Mouse (Mus musculus): Measurements from ENCODE around the gene Muc1.
"Not testable (repeated sequence)": the region's sequence is repeated elsewhere in the genome, so short reads cannot be mapped to it uniquely, and the experiment has no call there.

The Muc1 gene

DNA sequence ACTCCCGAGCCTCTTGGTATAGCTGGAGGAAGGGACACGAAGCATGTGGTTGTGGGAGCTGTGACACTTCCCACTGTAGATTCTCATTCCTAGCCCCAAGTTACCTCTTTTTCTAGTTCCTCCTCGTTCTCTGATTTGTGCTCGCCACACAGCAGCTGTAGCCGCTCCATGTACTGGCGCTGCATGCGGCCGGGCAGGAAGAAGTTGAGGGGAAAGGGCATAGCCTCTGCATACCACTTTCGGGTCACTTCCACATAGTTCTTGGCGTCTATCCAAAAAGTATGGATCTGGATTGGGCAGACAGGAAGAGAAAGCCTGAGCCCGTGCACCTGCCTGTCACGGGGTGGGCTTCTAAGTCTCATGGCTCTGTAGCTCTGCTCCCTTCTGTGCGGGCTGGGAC, 18.7 kb upstream of the Muc1 start:
- no peak for DNase-seq

DNA sequence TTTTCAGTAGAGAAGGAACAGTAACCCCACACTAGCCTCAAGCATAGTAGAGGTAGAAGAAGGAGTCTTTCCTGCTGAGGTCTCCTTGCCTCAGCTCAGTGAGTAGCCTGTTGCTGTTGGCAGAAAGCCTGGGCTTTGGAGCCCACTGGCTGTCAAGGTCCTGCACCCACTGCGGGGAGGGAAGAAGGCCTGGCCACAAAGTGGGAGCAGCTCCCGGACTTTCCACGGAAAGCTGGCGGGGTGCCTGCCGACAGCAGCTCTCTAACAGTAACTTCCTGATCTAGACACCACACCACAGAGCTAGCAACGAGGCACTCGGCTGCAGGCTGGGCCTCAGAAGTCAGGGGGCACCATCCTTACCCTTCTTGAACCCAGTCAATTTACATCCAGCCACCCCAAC, 18.1 kb upstream of the Muc1 start:
- DNase-seq = no peak

DNA sequence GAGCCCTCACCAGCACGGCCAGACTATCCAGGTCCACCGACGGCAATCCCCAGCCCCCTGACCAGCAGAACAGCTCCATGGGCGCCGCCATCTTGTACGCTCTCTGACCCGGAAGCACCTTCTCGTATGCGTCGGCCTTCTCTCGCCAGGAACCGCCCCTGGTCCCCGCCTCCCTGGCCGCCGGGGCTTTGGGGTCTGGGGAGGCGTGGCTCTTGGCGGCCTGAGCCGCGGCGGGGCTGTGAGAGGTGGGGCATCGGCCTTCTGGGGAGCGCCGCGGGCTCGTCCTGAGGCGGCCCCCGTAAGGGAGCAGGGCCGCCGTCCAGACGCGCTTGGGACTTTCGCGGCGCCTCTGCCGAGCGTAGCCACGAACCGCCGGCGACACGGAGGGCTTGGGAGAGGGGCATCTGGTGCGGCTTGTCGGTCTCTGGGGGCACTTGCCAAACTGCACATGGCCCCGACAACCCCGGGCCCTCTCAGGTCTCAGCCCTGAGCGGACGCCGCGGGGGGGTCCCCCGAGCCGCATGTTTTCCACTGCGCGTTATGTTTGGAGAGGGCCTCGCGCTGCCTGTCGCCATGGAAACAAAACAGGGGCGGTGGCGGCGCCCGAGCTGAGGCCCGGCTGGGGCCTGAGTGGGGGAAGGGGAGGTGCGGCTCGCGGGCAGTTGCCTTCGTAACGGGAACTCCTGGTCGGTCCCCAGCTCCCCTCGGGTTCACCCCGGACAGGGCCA, 14.9 kb upstream of the Muc1 start:
- DNase-seq = peak; percentile 82 to 89

DNA sequence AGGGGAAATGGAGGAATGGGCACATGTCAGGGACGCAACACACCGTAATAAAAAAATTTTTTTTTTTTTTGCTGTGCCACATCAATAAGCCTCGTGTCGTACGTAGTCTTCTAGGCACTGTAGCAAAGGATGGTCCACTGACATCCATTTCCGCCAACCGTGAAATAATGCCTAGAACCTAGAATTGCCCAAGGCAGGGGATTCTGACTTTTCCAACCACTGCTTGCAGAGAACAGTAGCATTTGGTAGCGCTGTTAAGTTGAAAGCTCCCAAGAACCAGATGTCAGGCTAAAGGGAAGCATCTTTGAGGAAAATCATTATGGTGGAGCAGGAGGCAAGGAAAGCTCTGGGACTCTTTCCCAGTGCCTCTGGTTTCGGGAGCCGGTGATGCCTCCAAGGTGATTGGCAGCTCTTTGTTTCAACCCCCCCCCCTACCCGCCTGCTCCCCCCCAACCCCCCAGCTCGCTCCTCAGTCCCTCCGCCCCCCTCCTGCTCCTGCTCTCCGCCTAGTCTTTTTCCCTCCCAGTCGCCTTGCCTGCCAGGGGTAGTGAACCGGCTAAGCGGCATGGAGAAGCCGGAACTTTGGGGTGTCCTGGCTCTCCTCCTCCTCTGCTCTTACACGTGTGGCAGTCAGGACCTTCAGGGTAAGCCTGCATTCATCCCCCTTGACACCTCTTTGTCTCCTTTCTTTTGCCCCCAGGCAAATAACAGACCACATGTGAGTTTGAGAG, 14.0 kb upstream of the Muc1 start, which contains the start of gene Thbs3:
Gene Thbs3, plus strand, starts transcription at position 500 of the 731 bp plus-strand sequence.
- DNase-seq = no peak

DNA sequence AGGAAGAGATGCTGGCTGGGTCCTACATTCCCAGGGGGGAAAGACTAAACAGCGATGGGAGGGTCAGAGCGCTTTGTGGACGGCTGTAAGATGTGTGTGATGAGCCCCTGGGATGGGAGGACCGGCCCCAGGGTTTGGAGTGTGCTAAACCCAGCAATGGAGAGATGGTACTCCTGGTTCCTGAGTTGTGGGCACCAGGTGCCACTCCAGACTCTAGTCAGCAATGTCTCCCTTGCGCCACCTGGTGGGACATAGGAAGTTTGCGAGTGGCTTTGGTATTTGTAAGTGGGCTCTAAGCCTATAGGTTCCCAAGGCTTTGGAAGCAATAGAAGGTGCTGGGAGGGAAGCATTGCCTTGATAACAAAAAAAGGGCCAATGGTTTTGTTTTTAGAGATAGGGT, 13.0 kb upstream of the Muc1 start:
- peak; percentile 66 to 82 for DNase-seq

DNA sequence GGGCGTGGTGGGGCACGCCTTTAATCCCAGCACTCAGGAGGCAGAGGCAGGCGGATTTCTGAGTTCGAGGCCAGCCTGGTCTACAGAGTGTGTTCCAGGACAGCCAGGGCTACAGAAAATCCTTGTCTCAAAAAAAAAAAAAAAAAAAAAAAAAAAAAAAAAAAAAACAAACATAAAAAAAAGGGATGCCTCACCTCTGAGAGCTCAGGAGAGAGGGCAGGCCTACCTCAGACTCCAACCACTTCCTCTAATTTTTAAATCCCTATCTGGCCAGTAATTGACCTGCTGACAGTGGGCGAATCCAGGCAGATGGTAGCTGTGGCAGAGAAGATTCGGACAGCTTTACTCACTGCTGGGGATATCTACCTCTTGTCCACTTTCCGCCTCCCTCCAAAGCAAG, 12.4 kb upstream of the Muc1 start:
- DNase-seq = not testable (repeated sequence)

DNA sequence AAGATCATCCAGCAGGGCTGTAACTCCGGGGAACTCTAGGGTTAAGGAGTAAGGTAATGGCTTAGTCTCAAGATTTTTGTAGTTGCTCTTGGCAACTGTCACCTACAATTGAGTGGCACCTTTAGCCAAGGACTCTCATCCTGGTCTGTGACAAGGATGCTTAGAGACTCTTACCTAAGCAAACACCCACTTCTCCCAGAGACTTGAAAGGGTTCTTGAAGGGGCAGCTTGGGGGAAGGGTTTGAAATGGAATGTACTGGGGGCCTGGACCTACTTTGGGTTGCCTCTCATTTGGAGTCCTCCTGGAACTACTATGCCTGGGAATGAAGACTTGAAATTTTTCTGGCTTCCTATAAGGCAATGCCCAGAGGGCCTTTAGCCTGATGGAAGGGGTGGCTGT, 10.6 kb upstream of the Muc1 start:
- no peak for DNase-seq

DNA sequence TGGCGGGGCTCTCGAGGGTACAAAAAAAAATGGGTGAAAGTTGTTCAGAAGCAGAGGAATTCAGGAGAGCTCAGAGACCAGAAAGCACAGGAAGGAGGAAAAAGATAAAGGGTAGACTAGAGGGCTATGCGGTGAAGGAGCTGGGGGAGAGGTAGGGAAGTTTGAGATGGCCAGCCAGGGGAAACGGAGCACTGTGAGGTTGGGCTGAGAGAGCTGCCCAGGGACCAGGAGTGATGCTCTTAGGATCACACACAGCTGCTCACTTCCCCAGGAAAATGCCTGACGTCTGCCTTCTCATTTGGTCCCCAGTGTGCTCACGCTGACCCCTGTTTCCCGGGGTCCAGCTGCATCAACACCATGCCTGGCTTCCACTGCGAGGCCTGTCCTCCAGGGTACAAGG, 9.3 kb upstream of the Muc1 start:
- DNase-seq = no peak

DNA sequence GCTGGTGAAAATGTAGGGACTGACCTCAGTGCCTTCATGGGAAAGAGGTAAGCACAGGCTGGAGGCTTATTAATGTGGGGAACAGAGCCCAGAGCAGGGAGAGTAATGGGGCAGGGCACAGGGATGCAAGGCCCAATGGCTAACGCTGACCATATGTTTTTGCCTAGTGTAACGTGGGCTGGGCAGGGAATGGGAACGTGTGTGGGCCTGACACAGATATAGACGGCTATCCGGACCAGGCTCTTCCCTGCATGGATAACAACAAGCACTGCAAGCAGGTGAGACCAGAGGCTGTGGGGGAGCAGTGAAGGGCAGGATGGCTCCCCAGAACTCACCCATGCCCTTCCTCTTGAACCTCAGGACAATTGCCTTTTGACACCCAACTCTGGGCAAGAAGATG, 7.7 kb upstream of the Muc1 start:
- DNase-seq = no peak

DNA sequence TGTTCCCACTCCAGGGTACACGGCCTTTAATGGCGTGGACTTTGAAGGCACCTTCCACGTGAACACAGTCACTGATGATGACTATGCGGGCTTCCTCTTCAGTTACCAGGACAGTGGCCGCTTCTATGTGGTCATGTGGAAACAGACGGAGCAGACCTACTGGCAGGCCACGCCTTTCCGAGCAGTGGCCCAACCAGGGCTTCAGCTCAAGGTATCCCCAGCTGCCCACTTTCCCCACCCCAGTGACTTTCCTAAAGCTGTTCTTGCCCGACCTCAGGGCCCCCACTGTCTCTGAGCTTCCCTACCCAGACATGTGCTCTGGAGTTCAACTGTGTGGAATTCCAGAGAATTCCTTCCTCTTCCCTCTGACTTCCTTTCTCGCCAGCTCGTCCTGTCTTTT, 4.1 kb upstream of the Muc1 start:
- no peak for DNase-seq

DNA sequence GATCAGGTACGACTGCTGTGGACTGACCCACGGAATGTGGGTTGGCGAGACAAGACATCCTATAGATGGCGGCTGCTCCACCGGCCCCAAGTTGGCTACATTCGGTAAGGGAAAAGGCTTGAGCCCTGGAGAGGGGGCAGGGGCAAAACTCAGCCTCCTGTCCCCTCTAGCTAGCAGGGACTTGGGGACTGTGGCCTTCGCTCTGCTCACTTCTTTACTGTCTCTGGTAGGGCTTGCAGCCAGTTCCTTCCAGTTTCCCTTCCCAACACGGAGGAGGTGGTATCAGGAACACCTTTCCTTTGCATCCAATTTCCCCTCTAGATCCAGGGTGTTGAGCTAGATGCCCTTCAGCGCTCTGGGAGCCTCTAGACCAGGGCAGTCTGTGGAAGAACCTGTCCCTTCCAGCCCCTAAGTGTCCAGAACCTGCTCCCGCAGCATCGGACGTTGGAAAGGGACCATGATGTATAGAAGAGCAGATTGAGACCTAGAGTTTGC, 3.5 kb upstream of the Muc1 start:
- DNase-seq = no peak

DNA sequence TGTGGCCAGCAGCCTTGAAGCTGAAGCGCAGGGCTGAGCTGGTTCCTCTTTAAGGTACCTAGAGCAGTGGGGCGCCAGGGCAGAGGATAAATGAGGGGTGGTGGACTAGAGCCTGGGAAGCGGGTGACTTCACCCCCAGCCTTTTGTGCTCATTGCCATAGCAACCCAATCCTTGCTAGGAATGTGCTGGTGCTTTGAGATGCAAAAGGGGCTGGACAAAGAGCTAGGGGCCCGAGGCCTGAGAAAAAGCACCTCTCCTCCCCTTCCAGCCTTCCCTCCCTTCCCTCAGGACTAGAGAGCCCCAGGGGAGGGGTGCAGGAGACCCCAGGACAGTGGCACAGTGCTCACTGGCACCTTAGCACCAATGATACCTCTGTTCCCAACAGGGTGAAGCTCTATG, 2.9 kb upstream of the Muc1 start:
- DNase-seq = no peak

DNA sequence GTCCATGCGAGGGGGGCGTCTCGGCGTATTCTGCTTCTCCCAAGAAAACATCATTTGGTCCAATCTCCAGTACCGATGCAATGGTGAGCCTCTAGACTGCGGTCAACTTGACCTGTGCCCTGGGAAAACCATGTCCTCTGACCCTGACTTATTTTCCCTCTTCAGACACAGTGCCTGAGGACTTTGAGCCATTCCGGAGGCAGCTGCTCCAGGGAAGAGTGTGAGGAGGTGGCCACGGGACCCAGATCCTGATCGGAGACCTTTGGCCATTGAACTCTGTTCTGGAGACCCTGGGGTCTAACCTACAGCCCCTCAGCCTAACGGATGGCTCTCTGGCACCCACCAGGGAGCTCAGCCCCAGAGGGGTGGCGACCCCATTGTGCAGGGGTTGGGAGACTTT, 2.5 kb upstream of the Muc1 start:
- no peak for DNase-seq

DNA sequence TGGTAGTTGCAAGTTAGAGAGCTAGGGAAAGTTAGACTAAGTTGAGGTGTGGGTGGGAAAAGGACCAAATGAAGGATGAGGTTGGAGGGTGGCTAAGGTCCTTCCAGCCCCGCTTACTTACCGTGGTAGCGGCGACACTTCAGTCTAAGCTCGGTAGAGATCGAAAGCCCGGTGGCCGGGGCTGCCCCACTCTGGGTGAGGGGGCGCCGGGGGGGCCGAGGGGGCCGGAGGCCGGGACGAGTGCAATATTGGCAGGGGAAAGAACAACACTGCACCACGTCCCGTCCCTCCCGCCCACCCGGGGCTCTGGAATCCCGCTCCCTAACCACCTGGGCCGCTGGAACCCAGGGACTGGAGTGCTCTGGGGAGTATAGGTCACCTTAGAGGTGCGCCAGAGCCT, 2.0 kb upstream of the Muc1 start, which contains the start of gene Mtx1:
Gene Mtx1, minus strand, starts transcription at position 189 of the 400 bp plus-strand sequence.
- DNase-seq = no peak

DNA sequence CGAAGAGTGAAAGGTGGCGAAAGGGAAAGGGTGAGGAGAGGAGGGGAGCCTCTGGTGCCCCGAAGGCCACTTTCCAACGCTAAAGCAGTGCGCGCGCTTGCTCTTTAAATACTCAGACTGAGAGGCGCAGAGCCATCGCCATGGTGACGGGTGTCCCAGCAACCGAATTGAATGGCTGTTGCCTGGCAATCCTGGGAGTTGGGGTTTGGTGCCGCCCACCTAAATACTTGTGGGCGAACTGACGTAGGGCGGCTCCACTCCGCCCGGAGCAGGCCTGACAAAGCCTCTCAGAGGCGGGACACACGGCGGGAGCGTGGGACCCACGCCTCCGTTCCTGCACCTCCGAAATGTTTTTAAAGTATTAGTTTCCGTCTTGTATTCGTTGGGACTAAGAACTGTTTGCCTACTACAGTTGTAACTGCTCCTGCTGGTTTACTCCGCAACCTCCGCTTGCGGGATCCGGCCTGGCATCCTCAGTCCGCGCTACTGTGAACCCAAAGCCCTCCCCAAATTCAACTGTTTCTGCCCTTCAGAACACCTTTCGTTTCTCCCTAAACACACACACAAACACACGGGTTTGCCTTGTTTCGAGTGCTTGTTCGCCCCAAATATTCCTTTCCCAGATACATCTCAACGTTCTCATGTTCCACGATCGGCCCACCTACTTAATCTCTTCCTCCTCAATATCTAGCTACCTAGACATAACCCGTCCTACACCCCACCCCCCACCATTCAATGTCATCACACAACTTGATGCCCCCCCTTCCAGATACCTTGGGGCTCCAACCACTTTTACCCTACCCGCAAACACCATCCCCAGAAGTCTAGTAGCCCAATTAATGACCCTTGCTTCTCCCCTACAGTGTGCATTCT, 1.3 kb upstream of the Muc1 start:
- DNase-seq = peak in 1 of 2 experiments; percentile 43

DNA sequence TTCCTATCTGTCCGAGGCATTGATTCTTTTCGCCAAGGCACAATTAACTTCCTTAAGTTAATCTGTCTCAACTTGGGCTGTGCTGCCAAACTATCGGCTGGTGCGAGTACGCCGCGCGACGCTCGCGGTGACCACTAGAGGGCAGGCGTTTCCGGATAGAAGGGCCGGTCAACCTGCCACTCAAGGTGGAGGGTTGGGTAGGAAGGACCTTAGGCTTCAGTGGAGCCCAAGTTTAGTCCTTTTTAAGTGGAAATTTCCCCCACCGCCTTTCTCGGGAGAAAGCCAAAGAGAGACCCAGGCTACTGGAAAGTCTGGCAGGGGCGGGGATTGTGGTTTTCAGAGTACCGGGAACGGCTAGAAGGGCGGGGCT, 692 bp upstream of the Muc1 start:
- peak; percentile 76 to 86 for DNase-seq

DNA sequence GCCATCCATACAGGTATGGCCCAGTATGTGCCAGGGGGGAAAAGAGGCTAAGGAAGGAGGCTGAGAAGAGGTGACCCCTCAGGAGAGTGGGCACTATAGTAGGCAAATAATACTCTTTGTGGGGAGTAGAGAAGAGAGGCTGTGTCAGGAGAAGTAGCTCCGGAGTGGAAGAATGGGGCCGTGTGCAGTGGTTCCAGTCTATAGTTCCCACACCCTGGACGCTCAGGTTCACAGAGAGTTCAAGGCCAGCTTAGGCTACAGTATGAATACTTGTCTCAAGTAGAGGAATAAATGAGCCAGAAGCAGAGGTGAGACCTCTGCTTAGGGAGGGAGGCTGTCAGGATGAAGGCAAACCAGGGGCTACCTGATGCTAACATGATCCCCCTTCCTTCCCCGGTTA, 419 bp downstream of the Muc1 start:
- DNase-seq = no peak

DNA sequence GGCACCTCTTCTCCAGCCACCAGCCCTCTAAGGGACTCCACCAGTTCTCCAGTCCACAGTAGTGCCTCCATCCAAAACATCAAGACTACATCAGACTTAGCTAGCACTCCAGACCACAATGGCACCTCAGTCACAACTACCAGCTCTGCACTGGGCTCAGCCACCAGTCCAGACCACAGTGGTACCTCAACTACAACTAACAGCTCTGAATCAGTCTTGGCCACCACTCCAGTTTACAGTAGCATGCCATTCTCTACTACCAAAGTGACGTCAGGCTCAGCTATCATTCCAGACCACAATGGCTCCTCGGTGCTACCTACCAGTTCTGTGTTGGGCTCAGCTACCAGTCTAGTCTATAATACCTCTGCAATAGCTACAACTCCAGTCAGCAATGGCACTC, 1.7 kb downstream of the Muc1 start:
- DNase-seq = no peak

DNA sequence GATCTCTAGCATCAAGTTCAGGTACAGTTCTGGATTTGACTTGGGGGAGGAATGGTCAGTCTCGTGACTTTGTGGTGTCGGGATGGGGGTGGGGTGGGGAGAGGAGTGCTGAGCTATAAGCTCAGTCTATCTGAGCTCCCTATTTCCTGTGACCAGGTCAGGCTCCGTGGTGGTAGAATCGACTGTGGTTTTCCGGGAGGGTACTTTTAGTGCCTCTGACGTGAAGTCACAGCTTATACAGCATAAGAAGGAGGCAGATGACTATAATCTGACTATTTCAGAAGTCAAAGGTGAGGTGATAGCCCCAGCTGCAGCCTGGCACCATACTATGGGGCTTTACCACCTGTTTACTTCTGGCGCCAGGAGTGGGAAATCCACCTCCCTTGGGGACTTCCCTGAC, 2.5 kb downstream of the Muc1 start:
- no peak for DNase-seq

DNA sequence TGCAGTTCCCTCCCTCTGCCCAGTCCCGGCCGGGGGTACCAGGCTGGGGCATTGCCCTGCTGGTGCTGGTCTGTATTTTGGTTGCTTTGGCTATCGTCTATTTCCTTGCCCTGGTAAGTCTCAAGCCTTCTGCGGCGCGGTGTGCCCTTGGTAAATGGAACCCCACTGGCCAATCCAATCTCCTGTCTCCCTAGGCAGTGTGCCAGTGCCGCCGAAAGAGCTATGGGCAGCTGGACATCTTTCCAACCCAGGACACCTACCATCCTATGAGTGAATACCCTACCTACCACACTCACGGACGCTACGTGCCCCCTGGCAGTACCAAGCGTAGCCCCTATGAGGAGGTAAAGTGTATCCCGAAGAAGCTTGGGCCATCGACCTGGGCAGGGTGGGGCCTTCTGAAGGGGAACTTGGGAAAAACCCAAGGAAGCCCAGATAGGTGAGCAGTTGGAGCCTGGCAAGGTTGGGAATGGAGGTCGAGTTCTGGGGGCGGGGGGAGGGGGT, 3.0 kb downstream of the Muc1 start:
- DNase-seq = no peak

DNA sequence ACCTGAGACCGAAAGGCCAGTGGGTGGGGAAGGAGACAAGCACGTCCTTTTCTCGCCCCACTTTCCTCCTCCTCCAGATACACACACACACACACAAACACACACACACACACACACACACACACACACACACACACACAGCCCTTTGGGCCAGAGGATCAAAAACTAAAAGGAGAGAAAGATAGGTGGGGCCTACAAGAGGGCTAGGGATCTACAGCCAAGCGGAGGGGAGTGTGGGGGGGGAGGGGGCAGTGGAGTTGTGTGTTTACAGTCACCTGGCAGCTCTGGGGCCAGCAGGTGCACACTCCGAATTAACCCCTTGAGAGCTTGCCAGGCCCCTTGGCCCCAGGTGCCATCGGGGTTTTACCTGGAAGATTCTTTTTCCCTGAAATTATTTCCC, 3.8 kb downstream of the Muc1 start:
- no peak for DNase-seq

DNA sequence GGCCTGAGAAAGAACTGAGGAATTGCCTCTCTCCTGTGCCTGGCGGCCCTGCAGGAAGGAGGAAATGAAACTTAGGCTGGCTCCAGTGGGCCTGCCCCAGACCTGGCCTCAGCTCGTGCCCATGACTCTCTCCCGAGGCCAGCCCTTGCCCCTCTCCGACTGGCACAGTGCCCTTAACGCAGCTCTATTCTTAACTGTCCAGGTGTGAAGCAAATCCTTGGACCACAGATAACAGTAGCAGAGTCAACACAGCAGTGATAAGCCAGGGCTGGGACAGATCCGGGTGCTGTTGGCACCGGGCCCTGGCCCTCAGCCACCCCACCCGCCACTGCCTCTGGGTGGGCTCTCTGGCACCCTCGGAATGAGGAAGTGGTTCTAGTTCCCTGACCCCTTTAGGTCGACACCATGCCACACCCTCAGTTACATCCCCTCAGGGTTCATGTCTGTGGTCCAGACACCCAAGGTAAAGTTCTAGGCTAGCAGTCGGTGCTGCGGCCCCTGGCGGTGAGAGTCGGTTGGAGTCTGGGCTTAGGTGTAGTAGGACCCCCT, 4.8 kb downstream of the Muc1 start:
- DNase-seq = peak in 1 of 2 experiments; percentile 52

DNA sequence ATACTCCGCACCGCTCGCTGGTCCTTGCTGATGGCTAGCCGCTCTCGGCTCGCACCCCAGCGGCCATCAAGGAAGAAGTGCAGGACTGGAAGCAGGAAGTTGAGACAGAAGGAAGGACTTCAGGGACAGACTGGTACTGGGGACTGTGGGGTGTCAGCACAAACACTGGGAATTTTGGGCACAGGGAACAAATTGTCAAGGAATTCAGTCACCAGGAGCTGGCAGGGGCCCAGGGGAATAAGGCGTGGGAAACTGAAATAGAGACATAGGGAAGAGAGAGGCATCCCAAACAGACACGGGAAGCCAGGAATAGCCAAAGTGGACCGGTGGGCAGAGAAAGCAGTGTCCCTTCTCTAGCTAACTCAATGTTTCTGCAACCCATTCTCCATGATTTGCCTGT, 7.7 kb downstream of the Muc1 start:
- DNase-seq = no peak

All from spleen, adult 18-20 months (tissue).